Mouse (Mus musculus) embryonic facial prominence, embryonic 11.5 days (tissue): ENCODE results near the gene Cdh10. TPM values are rescaled to one million over a fixed set of nuclear protein-coding genes. Genes with fewer than 3 reads are reported as not detected.

Experiments used
- ATAC-seq: fragments of 200-750 bp; cut with Nextera tagmentation; replicated peaks from 2 replicates; pipeline ENCODE4 v1.8.0; 2017; ENCODE audit warnings: low read depth; ENCODE audit not compliant: insufficient number of reproducible peaks, low FRiP score, low TSS enrichment
- DNase-seq: peaks from one replicate; pipeline ENCODE4 v3.0.0-alpha.2; 2015; ENCODE audit warnings: low spot score
- H3K27ac ChIP-seq: fragments of 300-500 bp; sonication (generic); replicated peaks from 2 replicates; pipeline ENCODE4 v1.5.1; 2014; ENCODE audit warnings: mild to moderate bottlenecking, low read depth, low read length, control low read depth
- H3K27me3 ChIP-seq: fragments of 300-500 bp; sonication (generic); 2 replicates; pipeline ENCODE4 v1.6.1; 2014; ENCODE audit warnings: mild to moderate bottlenecking, low read length, moderate library complexity, mixed read lengths; ENCODE audit not compliant: control insufficient read depth, insufficient read depth
- H3K36me3 ChIP-seq: fragments of 300-500 bp; sonication (generic); replicated peaks from 2 replicates; pipeline ENCODE4 v1.6.1; 2014; ENCODE audit warnings: low read depth, mild to moderate bottlenecking, low read length, moderate library complexity, mixed read lengths; ENCODE audit not compliant: control insufficient read depth, insufficient read depth
- H3K4me1 ChIP-seq: fragments of 300-500 bp; sonication (generic); 2 replicates; pipeline ENCODE4 v1.6.1; 2014; ENCODE audit warnings: low read length, mixed read lengths; ENCODE audit not compliant: control insufficient read depth, insufficient read depth
- H3K4me2 ChIP-seq: fragments of 300-500 bp; sonication (generic); 2 replicates; pipeline ENCODE4 v1.6.1; 2014; ENCODE audit warnings: low read depth, mild to moderate bottlenecking, control low read depth, low read length, moderate library complexity
- H3K4me3 ChIP-seq: fragments of 300-500 bp; sonication (generic); 2 replicates; pipeline ENCODE4 v1.5.1; 2014; ENCODE audit warnings: low read depth, low read length, control low read depth
- H3K9ac ChIP-seq: fragments of 300-500 bp; sonication (generic); replicated peaks from 2 replicates; pipeline ENCODE4 v1.6.1; 2014; ENCODE audit warnings: mild to moderate bottlenecking, control low read depth, low read length
- H3K9me3 ChIP-seq: fragments of 300-500 bp; sonication (generic); replicated peaks from 2 replicates; pipeline ENCODE4 v1.6.1; 2016; ENCODE audit warnings: mild to moderate bottlenecking, low read length, inconsistent platforms, mixed read lengths; ENCODE audit not compliant: control insufficient read depth
- WGBS: fragments of 180-500 bp; shearing (Covaris S2); extraction: QIAGEN DNeasy Blood & Tissue Kit; methylation state at CpG from one replicate; pipeline ENCODE4 v1.1.7; 2014; 5-methylcytosine and 5-hydroxymethylcytosine counted together
- polyA plus RNA-seq: library from polyadenylated mRNA; unstranded; fragments of >200 nt; fragmentation: Nextera tagmentation; extraction: Ambion mirVana; gene quantifications from 2 replicates; pipeline ENCODE4 v1.2.1, GENCODE M21; 2014

Cdh10 gene
- polyA plus RNA-seq, 1 experiment from 2014 or later, result 4.6 TPM

GRCm38 (mm10) chr15:18900776-18901175 lies 82.0 kb downstream of the Cdh10 start:
- no peaks in the 10 kb centered on the region for H3K36me3 ChIP-seq
- DNase-seq (no peak), ATAC-seq (no peak)
- H3K4me1 ChIP-seq, result no peaks in the 10 kb centered on the region
- no peak overlapping the region for H3K27ac ChIP-seq
- no peak overlapping the region for H3K9ac ChIP-seq
- H3K9me3 ChIP-seq, result no peaks in the 10 kb centered on the region
- H3K4me3 ChIP-seq, result no peak overlapping the region
- H3K4me2 ChIP-seq, result no peak overlapping the region
- no peaks in the 10 kb centered on the region for H3K27me3 ChIP-seq

DNA sequence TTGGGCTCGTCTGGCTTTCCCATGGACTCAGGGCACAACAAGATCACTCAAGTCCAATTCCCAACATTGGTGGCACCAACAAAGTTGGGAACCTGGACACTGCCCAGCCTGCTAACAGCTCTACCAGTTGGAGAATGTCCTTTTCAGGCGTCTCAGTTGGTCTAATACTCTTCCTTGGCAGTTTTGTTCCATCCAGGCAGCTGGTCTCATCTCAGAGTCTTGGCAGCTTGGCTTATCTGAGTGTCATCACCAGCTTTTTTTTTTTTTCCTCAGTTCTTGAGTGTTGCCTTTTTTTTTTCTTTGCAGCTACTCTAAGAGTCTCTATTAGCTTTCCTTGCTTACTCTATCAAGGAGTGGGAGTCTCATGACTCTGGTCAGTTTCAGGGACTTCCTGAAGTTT lies 85.4 kb downstream of the Cdh10 start:
- no peak overlapping the region for H3K9ac ChIP-seq
- H3K4me1 ChIP-seq, result no peaks in the 10 kb centered on the region
- H3K4me2 ChIP-seq, result no peak overlapping the region
- no peak overlapping the region for H3K4me3 ChIP-seq
- no peaks in the 10 kb centered on the region for H3K9me3 ChIP-seq
- no peaks in the 10 kb centered on the region for H3K27me3 ChIP-seq
- H3K36me3 ChIP-seq, result no peaks in the 10 kb centered on the region
- 76% methylated on average over 2 of the region's 2 CpGs for WGBS
- H3K27ac ChIP-seq, result no peak overlapping the region
- DNase-seq (no peak), ATAC-seq (no peak)

DNA sequence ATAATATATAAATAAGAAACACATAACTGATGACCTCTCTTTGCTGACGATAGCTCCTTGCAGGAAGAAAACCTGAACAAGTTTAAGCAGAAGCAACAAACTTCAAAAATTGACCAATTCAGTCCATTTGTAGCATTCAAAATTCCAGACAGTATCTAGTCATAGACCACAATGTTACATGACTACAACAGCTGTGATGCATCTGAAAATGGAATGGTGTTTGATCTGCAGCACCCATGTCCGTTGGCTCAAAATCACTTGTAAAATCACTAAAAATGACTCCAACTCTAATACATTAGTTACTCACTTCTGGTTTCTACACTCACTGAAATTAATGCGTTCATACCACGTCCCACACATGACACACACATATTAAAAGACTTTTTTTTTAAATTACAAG lies 91.9 kb downstream of the Cdh10 start:
- Histone ChIP-seq H3K9me3 (no peaks in the 10 kb centered on the region), H3K27ac (no peak overlapping the region), H3K27me3 (no peaks in the 10 kb centered on the region), H3K9ac (no peak overlapping the region), H3K4me2 (no peak overlapping the region), H3K4me1 (no peaks in the 10 kb centered on the region), H3K36me3 (no peaks in the 10 kb centered on the region), H3K4me3 (no peak overlapping the region)
- ATAC-seq (no peak), DNase-seq (no peak)
- 84% methylated on average over 4 of the region's 4 CpGs for WGBS

GRCm38 (mm10) chr15:18925392-18926117 lies 106.8 kb downstream of the Cdh10 start:
- no peak for ATAC-seq
- H3K27ac ChIP-seq, result no peak overlapping the region
- no peaks in the 10 kb centered on the region for H3K36me3 ChIP-seq
- no peak for DNase-seq
- no peak overlapping the region for H3K4me2 ChIP-seq
- H3K9me3 ChIP-seq, result no peaks in the 10 kb centered on the region
- H3K27me3 ChIP-seq, result no peaks in the 10 kb centered on the region
- no peak overlapping the region for H3K9ac ChIP-seq
- H3K4me3 ChIP-seq, result no peak overlapping the region
- WGBS, result 97% methylated on average over 1 of the region's 1 CpGs
- H3K4me1 ChIP-seq, result no peaks in the 10 kb centered on the region

- WGBS, result 87% methylated on average over 2 of the region's 2 CpGs
- H3K9ac ChIP-seq, result no peak overlapping the region
- ATAC-seq, result no peak
- no peak overlapping the region for H3K27ac ChIP-seq
- H3K4me3 ChIP-seq, result no peak overlapping the region
- no peaks in the 10 kb centered on the region for H3K36me3 ChIP-seq
- no peaks in the 10 kb centered on the region for H3K9me3 ChIP-seq
- H3K4me1 ChIP-seq, result no peaks in the 10 kb centered on the region
- no peaks in the 10 kb centered on the region for H3K27me3 ChIP-seq
- H3K4me2 ChIP-seq, result no peak overlapping the region
- DNase-seq, result no peak
Observed at GRCm38 (mm10) chr15:18926964-18927363, 108.2 kb downstream of the Cdh10 start.

DNA sequence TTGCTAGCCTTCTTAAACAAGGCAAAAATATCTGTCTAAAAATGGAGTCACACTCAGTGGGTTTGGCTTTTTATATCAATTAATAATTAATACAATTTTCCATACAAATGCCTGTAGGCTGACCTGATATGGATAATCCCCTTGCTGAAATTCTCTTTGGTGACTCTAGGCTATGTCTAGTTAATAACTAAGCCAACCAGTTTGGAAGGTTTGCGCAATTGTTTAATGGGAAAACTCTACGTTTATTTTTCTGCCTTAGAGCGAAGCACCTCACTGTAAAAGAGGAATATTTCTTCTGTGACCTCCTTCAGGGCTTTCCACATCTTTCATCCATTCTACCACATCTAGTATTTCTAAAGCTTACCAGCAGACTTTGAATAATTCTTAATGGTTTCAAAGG lies 133.5 kb downstream of the Cdh10 start:
- DNase-seq (no peak), ATAC-seq (no peak)
- no peaks in the 10 kb centered on the region for H3K36me3 ChIP-seq
- no peak overlapping the region for H3K9ac ChIP-seq
- no peaks in the 10 kb centered on the region for H3K4me1 ChIP-seq
- 94% methylated on average over 3 of the region's 3 CpGs for WGBS
- no peak overlapping the region for H3K4me2 ChIP-seq
- H3K27me3 ChIP-seq, result no peaks in the 10 kb centered on the region
- no peaks in the 10 kb centered on the region for H3K9me3 ChIP-seq
- H3K27ac ChIP-seq, result no peak overlapping the region
- no peak overlapping the region for H3K4me3 ChIP-seq

DNA sequence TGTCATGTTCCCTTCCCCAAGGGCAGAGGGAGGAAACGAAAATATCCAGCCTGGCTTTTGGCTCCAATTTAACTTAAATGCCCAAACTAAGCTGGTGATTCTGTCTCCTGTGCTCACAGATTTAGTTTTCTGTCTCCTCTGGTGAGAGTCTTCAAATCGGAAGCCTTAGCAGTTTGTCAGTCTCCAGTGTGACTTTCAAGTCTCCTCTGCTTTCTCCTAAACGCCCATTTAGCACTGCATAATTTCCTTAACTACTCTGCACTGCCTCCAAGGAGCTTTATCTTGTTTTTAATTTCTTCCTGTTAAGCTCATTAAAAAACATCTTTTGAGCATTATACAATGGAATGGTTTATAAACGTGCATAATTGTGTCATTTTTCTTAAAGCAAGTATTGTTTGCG lies 156.3 kb downstream of the Cdh10 start:
- H3K27me3 ChIP-seq, result no peaks in the 10 kb centered on the region
- no peak overlapping the region for H3K4me3 ChIP-seq
- H3K9me3 ChIP-seq, result no peaks in the 10 kb centered on the region
- H3K4me1 ChIP-seq, result no peaks in the 10 kb centered on the region
- H3K9ac ChIP-seq, result no peak overlapping the region
- H3K4me2 ChIP-seq, result no peak overlapping the region
- no peak for ATAC-seq
- no peak overlapping the region for H3K27ac ChIP-seq
- no peak for DNase-seq
- 49% methylated on average over 5 of the region's 5 CpGs for WGBS
- no peaks in the 10 kb centered on the region for H3K36me3 ChIP-seq

GRCm38 (mm10) chr15:18984891-18985290 lies 166.1 kb downstream of the Cdh10 start:
- Histone ChIP-seq H3K9me3 (no peaks in the 10 kb centered on the region), H3K36me3 (no peaks in the 10 kb centered on the region), H3K9ac (no peak overlapping the region), H3K27me3 (no peaks in the 10 kb centered on the region), H3K4me1 (no peaks in the 10 kb centered on the region), H3K27ac (no peak overlapping the region), H3K4me2 (no peak overlapping the region), H3K4me3 (no peak overlapping the region)
- DNase-seq (no peak), ATAC-seq (no peak)
- WGBS, result 93% methylated on average over 3 of the region's 3 CpGs
